Comparison of ENCODE assay signal across 14 mouse cellular contexts in genomic region chr1:87982291-87982690, GRCm38 (mm10).
"Had no signal": no experiment of that assay in that cellular context is flagged by ENCODE, and none has a peak within 500 bp of the region (broad histone marks: within the 10 kb centered on the region; RNA-seq: fewer than 3 reads in every experiment).

No protein-coding gene starts in this region.

- H3K4me2 ChIP-seq: limb, embryonic 12.5 days; liver, embryonic 13.5 days; lung, embryonic 15.5 days; midbrain, embryonic 11.5 days had no signal

- ATAC-seq: liver, postnatal 0 days had no signal

- H3K27me3 ChIP-seq: limb, embryonic 12.5 days; liver, embryonic 13.5 days; lung, embryonic 15.5 days; megakaryocyte, embryonic 14.5 days had no signal

- DNase-seq: kidney, adult 18-20 months; kidney, postnatal 10 days; kidney, postnatal 4 days; liver; liver, embryonic 13.5 days; liver, postnatal 0 days; lung, postnatal 14 days; thymus, postnatal 4 days had no signal

- H3K9me3 ChIP-seq: limb, embryonic 12.5 days; liver, embryonic 13.5 days; lung, embryonic 15.5 days; megakaryocyte, embryonic 14.5 days had no signal

- H3K4me3 ChIP-seq: layer of hippocampus, adult 2 months; limb, embryonic 12.5 days; liver, embryonic 13.5 days; lung, embryonic 15.5 days; megakaryocyte, embryonic 14.5 days had no signal

- H3K4me1 ChIP-seq: limb, embryonic 12.5 days; liver, embryonic 13.5 days; lung, embryonic 15.5 days had no signal

- H3K9ac ChIP-seq: limb, embryonic 12.5 days; liver, embryonic 13.5 days; liver, postnatal 0 days; lung, embryonic 15.5 days had no signal

- H3K27ac ChIP-seq: layer of hippocampus, adult 2 months; limb, embryonic 12.5 days; liver, embryonic 13.5 days; lung, embryonic 15.5 days; macrophage had no signal
